Mouse (Mus musculus) embryonic facial prominence, embryonic 14.5 days (tissue): ENCODE results near the gene Cd79b. TPM values are rescaled to one million over a fixed set of nuclear protein-coding genes. Genes with fewer than 3 reads are reported as not detected.
A peak's percentile ranks its signal among the peaks of the same experiment; 100 is the strongest.
"Not testable (repeated sequence)": the region's sequence is repeated elsewhere in the genome, so short reads cannot be mapped to it uniquely, and the experiment has no call there.

Source experiments
- ATAC-seq: fragments of 200-750 bp; cut with Nextera tagmentation; 2 replicates; pipeline ENCODE4 v1.8.0; 2017; ENCODE audit warnings: low read depth, moderate number of reproducible peaks, moderate TSS enrichment
- DNase-seq: peaks from one replicate; pipeline ENCODE4 v3.0.0-alpha.2; 2015; ENCODE audit warnings: low spot score
- H3K27ac ChIP-seq: fragments of 300-500 bp; sonication (generic); replicated peaks from 2 replicates; pipeline ENCODE4 v1.5.1; 2014; ENCODE audit warnings: low read depth, mild to moderate bottlenecking, low read length, moderate library complexity
- H3K27me3 ChIP-seq: fragments of 300-500 bp; sonication (generic); replicated peaks from 2 replicates; pipeline ENCODE4 v1.6.1; 2014; ENCODE audit warnings: low read length; ENCODE audit not compliant: control insufficient read depth, insufficient read depth
- H3K36me3 ChIP-seq: fragments of 300-500 bp; sonication (generic); 2 replicates; pipeline ENCODE4 v1.6.1; 2014; ENCODE audit warnings: low read length, mixed read lengths; ENCODE audit not compliant: control insufficient read depth, insufficient read depth
- H3K4me1 ChIP-seq: fragments of 300-500 bp; sonication (generic); 2 replicates; pipeline ENCODE4 v1.6.1; 2014; ENCODE audit warnings: antibody characterized with exemption, low read length; ENCODE audit not compliant: control insufficient read depth, insufficient read depth
- H3K4me2 ChIP-seq: fragments of 300-500 bp; sonication (generic); 2 replicates; pipeline ENCODE4 v1.6.1; 2014; ENCODE audit warnings: low read depth, mild to moderate bottlenecking, low read length, moderate library complexity, mixed read lengths
- H3K4me3 ChIP-seq: fragments of 300-500 bp; sonication (generic); 2 replicates; pipeline ENCODE4 v1.5.1; 2014; ENCODE audit warnings: low read depth, mild to moderate bottlenecking, low read length
- H3K9ac ChIP-seq: fragments of 300-500 bp; sonication (generic); 2 replicates; pipeline ENCODE4 v1.6.1; 2014; ENCODE audit warnings: low read depth, mild to moderate bottlenecking, low read length, moderate library complexity, mixed read lengths
- H3K9me3 ChIP-seq: fragments of 300-500 bp; sonication (generic); 2 replicates; pipeline ENCODE4 v1.6.1; 2016; ENCODE audit warnings: low read length; ENCODE audit not compliant: control insufficient read depth
- WGBS: fragments of 180-500 bp; shearing (Covaris S2); extraction: QIAGEN DNeasy Blood & Tissue Kit; methylation state at CpG from one replicate; pipeline ENCODE4 v1.1.7; 2014; 5-methylcytosine and 5-hydroxymethylcytosine counted together
- polyA plus RNA-seq: library from polyadenylated mRNA; unstranded; fragments of >200 nt; fragmentation: Nextera tagmentation; extraction: Ambion mirVana; gene quantifications from 2 replicates; pipeline ENCODE4 v1.2.1, GENCODE M21; 2014

Gene Cd79b
- polyA plus RNA-seq, 1 experiment from 2014 or later = 3.2 TPM

- no peak overlapping the region for H3K27ac ChIP-seq
- WGBS = 45% methylated on average over 5 of the region's 6 CpGs
- no peaks in the 10 kb centered on the region for H3K36me3 ChIP-seq
- H3K4me2 ChIP-seq = no peak overlapping the region
- no peaks in the 10 kb centered on the region for H3K9me3 ChIP-seq
- ATAC-seq (no peak), DNase-seq (peak; percentile 48)
- H3K9ac ChIP-seq = no peak overlapping the region
- H3K4me3 ChIP-seq = no peak overlapping the region
- H3K27me3 ChIP-seq = no peaks in the 10 kb centered on the region
- no peaks in the 10 kb centered on the region for H3K4me1 ChIP-seq
Observed at GRCm38 (mm10) chr11:106344910-106345309, 30.3 kb upstream of the Cd79b start.

DNA sequence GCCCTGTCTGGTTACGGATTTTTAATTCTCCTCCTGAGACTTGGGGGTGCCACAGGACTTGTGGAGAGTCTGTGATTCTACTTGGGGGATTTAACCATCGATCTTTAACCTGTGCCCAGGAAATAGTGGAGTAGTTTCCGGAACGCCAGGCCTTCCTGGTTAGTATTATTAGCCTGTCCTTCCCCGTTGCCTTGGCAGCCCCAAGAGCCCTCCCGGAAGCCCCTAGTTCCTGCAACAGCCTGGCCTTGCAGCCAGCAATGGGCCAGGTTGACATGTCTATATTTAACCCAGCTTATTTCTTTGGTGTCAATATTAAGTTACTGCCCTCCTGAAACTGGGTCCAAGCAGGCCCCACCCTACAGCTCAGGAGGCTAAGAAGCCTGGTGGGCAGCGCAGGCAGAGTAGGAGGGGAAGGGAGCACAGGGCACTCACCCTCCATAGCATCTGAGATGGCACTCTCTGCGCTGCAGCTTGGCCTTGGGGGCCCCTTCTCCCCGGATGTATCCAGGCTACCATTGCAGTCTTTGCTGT, 26.5 kb upstream of the Cd79b start:
- H3K4me1 ChIP-seq = no peaks in the 10 kb centered on the region
- DNase-seq (no peak), ATAC-seq (no peak)
- no peak overlapping the region for H3K27ac ChIP-seq
- no peaks in the 10 kb centered on the region for H3K36me3 ChIP-seq
- no peak overlapping the region for H3K4me2 ChIP-seq
- H3K9me3 ChIP-seq = no peaks in the 10 kb centered on the region
- H3K9ac ChIP-seq = no peak overlapping the region
- 82% methylated on average over 9 of the region's 9 CpGs for WGBS
- H3K4me3 ChIP-seq = no peak overlapping the region
- no peaks in the 10 kb centered on the region for H3K27me3 ChIP-seq

- H3K4me2 ChIP-seq, ATAC-seq, H3K36me3 ChIP-seq, H3K4me1 ChIP-seq, H3K27me3 ChIP-seq, H3K27ac ChIP-seq, H3K9ac ChIP-seq, H3K4me3 ChIP-seq, H3K9me3 ChIP-seq: not testable (repeated sequence)
- 85% methylated on average over 4 of the region's 4 CpGs for WGBS
- peak; percentile 38 for DNase-seq
Observed at GRCm38 (mm10) chr11:106339323-106339722, 24.8 kb upstream of the Cd79b start.

DNA sequence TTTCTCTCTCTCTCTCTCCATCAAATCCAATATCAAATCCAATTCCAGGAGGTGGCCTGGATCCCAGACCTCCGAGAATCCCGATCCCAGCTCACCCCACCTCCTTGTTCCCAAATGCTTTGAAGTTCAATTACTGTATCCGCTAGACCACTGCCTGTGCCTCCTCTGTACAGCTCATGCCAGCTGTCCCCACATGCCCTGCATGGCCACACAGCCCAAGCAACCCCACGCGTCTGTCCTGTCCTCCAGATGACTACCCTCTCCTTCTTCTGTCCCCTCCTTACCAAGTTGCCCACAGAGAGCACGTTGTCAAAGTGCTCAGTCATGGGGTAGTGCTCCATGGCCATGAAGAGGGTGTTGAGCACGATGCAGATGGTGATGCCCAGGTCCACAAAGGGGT, 24.3 kb upstream of the Cd79b start:
- H3K9ac ChIP-seq = no peak overlapping the region
- no peak overlapping the region for H3K4me2 ChIP-seq
- H3K27ac ChIP-seq = no peak overlapping the region
- no peaks in the 10 kb centered on the region for H3K9me3 ChIP-seq
- H3K4me1 ChIP-seq = no peaks in the 10 kb centered on the region
- 73% methylated on average over 7 of the region's 7 CpGs for WGBS
- H3K27me3 ChIP-seq = no peaks in the 10 kb centered on the region
- no peaks in the 10 kb centered on the region for H3K36me3 ChIP-seq
- no peak for ATAC-seq
- no peak for DNase-seq
- H3K4me3 ChIP-seq = no peak overlapping the region

DNA sequence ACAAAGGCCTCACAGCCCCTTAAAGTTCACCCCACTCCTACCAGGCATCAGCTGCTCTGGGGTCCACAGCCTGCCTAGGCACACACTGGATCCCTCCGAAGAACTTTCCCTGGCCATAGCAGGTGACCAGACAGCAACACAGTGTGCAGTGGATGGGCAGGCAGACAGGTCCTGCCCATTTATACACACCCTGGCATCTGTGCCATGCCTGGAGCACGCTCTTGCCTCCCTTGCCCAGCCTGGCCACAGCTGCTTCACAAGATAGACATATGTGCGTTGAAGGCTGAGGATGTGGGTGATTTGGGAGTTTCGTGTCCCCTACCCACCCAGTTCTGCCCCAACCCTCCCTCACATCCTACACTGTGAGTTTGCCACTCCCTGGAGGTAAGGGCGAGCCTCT, 23.5 kb upstream of the Cd79b start:
- H3K9me3 ChIP-seq = no peaks in the 10 kb centered on the region
- no peak overlapping the region for H3K4me2 ChIP-seq
- no peak for ATAC-seq
- WGBS = 78% methylated on average over 5 of the region's 5 CpGs
- no peak overlapping the region for H3K4me3 ChIP-seq
- no peaks in the 10 kb centered on the region for H3K36me3 ChIP-seq
- H3K27ac ChIP-seq = no peak overlapping the region
- no peak overlapping the region for H3K9ac ChIP-seq
- no peak for DNase-seq
- H3K4me1 ChIP-seq = no peaks in the 10 kb centered on the region
- no peaks in the 10 kb centered on the region for H3K27me3 ChIP-seq

- no peaks in the 10 kb centered on the region for H3K4me1 ChIP-seq
- H3K4me3 ChIP-seq = no peak overlapping the region
- no peak overlapping the region for H3K9ac ChIP-seq
- 0% methylated on average over 2 of the region's 2 CpGs for WGBS
- ATAC-seq = no peak
- H3K36me3 ChIP-seq = no peaks in the 10 kb centered on the region
- no peak overlapping the region for H3K27ac ChIP-seq
- no peaks in the 10 kb centered on the region for H3K9me3 ChIP-seq
- no peaks in the 10 kb centered on the region for H3K27me3 ChIP-seq
- no peak for DNase-seq
- H3K4me2 ChIP-seq = no peak overlapping the region
Observed at GRCm38 (mm10) chr11:106334066-106334465, 19.5 kb upstream of the Cd79b start.

GRCm38 (mm10) chr11:106332458-106332857, 17.9 kb upstream of the Cd79b start:
- Histone ChIP-seq H3K4me2 (no peak overlapping the region), H3K36me3 (no peaks in the 10 kb centered on the region), H3K4me3 (no peak overlapping the region), H3K27ac (no peak overlapping the region), H3K9me3 (no peaks in the 10 kb centered on the region), H3K4me1 (peaks cover 5% of the 10 kb centered on the region; the same call in 1 of the 2 replicates), H3K27me3 (no peaks in the 10 kb centered on the region), H3K9ac (no peak overlapping the region)
- no peak for ATAC-seq
- 44% methylated on average over 4 of the region's 4 CpGs for WGBS
- DNase-seq = no peak

- no peak overlapping the region for H3K4me3 ChIP-seq
- H3K4me1 ChIP-seq = peaks cover 6% of the 10 kb centered on the region; the same call in 1 of the 2 replicates
- H3K4me2 ChIP-seq = no peak overlapping the region
- H3K9ac ChIP-seq = no peak overlapping the region
- H3K9me3 ChIP-seq = no peaks in the 10 kb centered on the region
- H3K36me3 ChIP-seq = no peaks in the 10 kb centered on the region
- 68% methylated on average over 7 of the region's 7 CpGs for WGBS
- ATAC-seq = no peak
- H3K27me3 ChIP-seq = no peaks in the 10 kb centered on the region
- no peak overlapping the region for H3K27ac ChIP-seq
- peak; percentile 62 for DNase-seq
Observed at GRCm38 (mm10) chr11:106329682-106330081, 15.1 kb upstream of the Cd79b start.

DNA sequence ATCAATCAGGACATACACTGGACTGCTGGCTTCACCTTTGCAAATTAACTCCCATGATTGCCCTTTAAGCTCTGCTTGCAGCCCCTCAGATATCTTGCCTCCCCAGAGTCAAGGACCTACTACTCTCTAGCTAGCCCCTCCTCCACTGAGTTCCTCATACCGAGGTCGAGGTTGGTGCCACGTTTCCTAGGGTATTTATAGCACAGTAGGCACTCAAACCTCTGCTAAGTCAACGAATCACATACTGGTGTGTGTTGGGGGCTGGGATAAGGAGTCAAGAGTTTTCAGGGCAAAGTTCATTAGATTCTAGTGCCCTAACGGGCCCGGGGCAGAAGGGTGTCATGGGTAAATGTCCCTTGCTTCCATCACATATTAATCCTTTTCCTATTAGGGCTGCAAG, 14.6 kb upstream of the Cd79b start:
- H3K4me1 ChIP-seq = peaks cover 6% of the 10 kb centered on the region; the same call in 1 of the 2 replicates
- H3K4me3 ChIP-seq = no peak overlapping the region
- no peak overlapping the region for H3K27ac ChIP-seq
- ATAC-seq (no peak), DNase-seq (no peak)
- H3K4me2 ChIP-seq = no peak overlapping the region
- no peaks in the 10 kb centered on the region for H3K9me3 ChIP-seq
- WGBS = 57% methylated on average over 6 of the region's 6 CpGs
- H3K27me3 ChIP-seq = no peaks in the 10 kb centered on the region
- H3K36me3 ChIP-seq = no peaks in the 10 kb centered on the region
- no peak overlapping the region for H3K9ac ChIP-seq
